Mouse (Mus musculus) E14TG2a.4 (cell line): ENCODE data around the gene Frmd4b.

Source experiments
- CTCF ChIP-seq: conservative IDR thresholded peaks from 2 replicates; pipeline ENCODE4 v1.5.1; 2014; ENCODE audit warnings: low read length
- NANOG ChIP-seq: IDR thresholded peaks from 2 replicates; pipeline ENCODE4 v1.6.1; 2014; ENCODE audit warnings: borderline replicate concordance, low read length, mixed read lengths
- POU5F1 ChIP-seq: IDR thresholded peaks from 2 replicates; pipeline ENCODE4 v1.6.1; 2014; ENCODE audit warnings: low read length, borderline replicate concordance

- TF ChIP-seq CTCF (no peak), NANOG (no peak), POU5F1 (no peak)
Observed at GRCm38 (mm10) chr6:97553431-97553830, 63.9 kb downstream of the Frmd4b start.
